Mouse (Mus musculus) forebrain, embryonic 14.5 days (tissue): Measurements from ENCODE around the gene Anapc15-ps. TPM values are rescaled to one million over a fixed set of nuclear protein-coding genes. Genes with fewer than 3 reads are reported as not detected.

ENCODE experiments used
- ATAC-seq: fragments of 200-750 bp; cut with Nextera tagmentation; 2 replicates; pipeline ENCODE4 v1.8.0; 2017; ENCODE audit warnings: mild to moderate bottlenecking, moderate library complexity
- DNase-seq: peaks from one replicate; pipeline ENCODE4 v3.0.0-alpha.2; 2015; ENCODE audit warnings: low spot score
- H3K27ac ChIP-seq: fragments of 300-500 bp; sonication (generic); 2 replicates; pipeline ENCODE4 v1.5.1; 2014; ENCODE audit warnings: low read depth, mild to moderate bottlenecking, control low read depth, low read length, moderate library complexity
- H3K27me3 ChIP-seq: fragments of 300-500 bp; sonication (generic); replicated peaks from 2 replicates; pipeline ENCODE4 v1.6.1; 2014; ENCODE audit warnings: low read length, control low read depth, mixed read lengths; ENCODE audit not compliant: control insufficient read depth, insufficient read depth
- H3K36me3 ChIP-seq: fragments of 300-500 bp; sonication (generic); 2 replicates; pipeline ENCODE4 v1.6.1; 2014; ENCODE audit warnings: low read length, control low read depth; ENCODE audit not compliant: control insufficient read depth, insufficient read depth
- H3K4me1 ChIP-seq: fragments of 300-500 bp; sonication (generic); 2 replicates; pipeline ENCODE4 v1.6.1; 2014; ENCODE audit warnings: antibody characterized with exemption, low read length, control low read depth; ENCODE audit not compliant: control insufficient read depth, insufficient read depth
- H3K4me2 ChIP-seq: fragments of 300-500 bp; sonication (generic); 2 replicates; pipeline ENCODE4 v1.6.1; 2014; ENCODE audit warnings: mild to moderate bottlenecking, control low read depth, low read length
- H3K4me3 ChIP-seq: fragments of 300-500 bp; sonication (generic); 2 replicates; pipeline ENCODE4 v1.5.1; 2014; ENCODE audit warnings: low read depth, low read length, control low read depth
- H3K9ac ChIP-seq: fragments of 300-500 bp; sonication (generic); 2 replicates; pipeline ENCODE4 v1.6.1; 2014; ENCODE audit warnings: mild to moderate bottlenecking, low read length, control low read depth, moderate library complexity
- H3K9me3 ChIP-seq: fragments of 300-500 bp; sonication (generic); replicated peaks from 2 replicates; pipeline ENCODE4 v1.6.1; 2016; ENCODE audit warnings: low read length, control low read depth, mixed read lengths; ENCODE audit not compliant: control insufficient read depth
- WGBS: fragments of 180-500 bp; shearing (Covaris S2); extraction: QIAGEN DNeasy Blood & Tissue Kit; methylation state at CpG from one replicate; pipeline ENCODE4 v1.1.7; 2014; 5-methylcytosine and 5-hydroxymethylcytosine counted together
- polyA plus RNA-seq: library from polyadenylated mRNA; unstranded; fragments of >200 nt; fragmentation: Nextera tagmentation; extraction: Ambion mirVana; gene quantifications from 2 replicates; pipeline ENCODE4 v1.2.1, GENCODE M21; 2014

The Anapc15-ps gene
- not detected in 2 replicates for polyA plus RNA-seq

DNA sequence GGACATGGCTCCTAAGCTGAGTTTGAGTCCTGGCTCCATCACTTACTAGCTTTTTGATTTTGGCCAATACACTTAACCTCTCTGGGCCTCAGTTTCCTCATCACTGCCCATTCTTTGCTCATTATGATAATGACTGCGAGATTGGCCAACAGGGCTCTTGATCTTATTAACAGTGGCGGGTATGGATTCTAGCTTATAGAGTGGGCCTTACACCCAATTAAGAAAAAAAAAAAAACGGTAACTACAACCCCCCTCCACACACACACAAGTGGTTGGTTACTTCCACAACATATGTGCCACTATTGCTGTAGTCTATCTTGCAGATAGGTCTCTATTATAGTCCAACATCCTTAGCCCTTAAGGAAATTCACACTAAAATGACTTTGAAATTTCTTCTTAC lies at the start of gene Anapc15-ps:
Gene Anapc15-ps (minus strand): TSS at position 101 of the 400 bp plus-strand sequence.
- 96% methylated on average over 3 of the region's 3 CpGs for WGBS
- H3K27me3 ChIP-seq, result no peaks in the 10 kb centered on the region

DNA sequence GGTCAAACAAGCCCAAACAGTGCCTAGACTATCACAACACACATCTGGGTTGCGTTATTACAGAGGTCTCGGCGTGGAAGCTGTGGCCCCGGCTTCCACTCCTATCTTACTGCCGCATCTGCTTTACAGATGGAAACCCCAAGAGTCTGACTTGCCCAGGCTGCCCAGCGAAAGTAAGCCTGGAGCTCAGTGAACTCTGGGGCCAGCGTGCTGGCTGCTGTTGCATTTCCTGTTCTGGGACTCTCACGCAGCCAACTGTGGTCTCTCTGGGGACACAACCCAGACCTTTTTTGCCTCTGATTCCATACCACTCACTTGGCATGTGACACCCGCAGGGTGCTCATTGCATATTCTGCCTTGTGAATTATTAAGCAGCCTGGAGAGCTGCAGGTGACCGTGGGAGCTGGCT lies 49.0 kb upstream of the Anapc15-ps start:
- ATAC-seq, result no peak
- 89% methylated on average over 10 of the region's 10 CpGs for WGBS

More for the DNA sequence above, at the start of gene Anapc15-ps:
- no peak for ATAC-seq
- no peak for DNase-seq
- no peaks in the 10 kb centered on the region for H3K36me3 ChIP-seq
- H3K4me3 ChIP-seq, result no peak within 1 kb of the TSS
- H3K27ac ChIP-seq, result no peak within 1 kb of the TSS
- H3K4me1 ChIP-seq, result no peaks in the 10 kb centered on the region
- H3K4me2 ChIP-seq, result no peak within 1 kb of the TSS
- H3K9ac ChIP-seq, result no peak within 1 kb of the TSS
- 0 out of 2 replicates have a peak, but pooled peaks cover 2% of the 10 kb centered on the region for H3K9me3 ChIP-seq

DNA sequence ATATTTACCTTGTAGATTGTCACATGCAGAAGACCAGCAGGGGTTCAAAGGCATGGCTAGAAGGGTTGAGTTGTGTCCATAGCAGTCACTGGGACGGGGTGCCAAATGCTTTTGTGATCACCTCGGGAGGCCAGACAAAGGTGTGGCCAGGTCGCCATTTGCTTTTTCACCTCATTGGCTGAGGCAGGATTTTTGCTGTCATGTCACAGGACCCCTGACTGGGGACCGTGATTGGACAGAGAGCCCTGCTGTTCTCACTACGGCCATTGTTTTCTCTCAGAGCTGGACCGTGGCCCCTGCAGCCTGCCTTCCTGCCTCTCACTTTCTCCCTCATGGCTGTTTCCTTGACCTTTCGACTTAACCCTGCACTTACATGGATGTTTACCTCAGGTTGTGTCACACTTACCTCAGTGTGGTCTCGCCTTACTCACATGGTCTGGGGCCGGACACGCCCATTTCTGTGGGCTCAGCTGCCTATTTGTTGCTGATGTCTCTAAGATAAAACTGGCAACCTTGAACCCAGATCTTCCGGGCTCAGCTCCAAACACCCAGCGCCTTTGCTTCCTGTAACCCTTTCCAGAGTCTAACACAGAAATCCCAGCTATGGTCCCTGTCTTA lies 47.0 kb upstream of the Anapc15-ps start:
- Histone ChIP-seq H3K4me2 (no peak overlapping the region), H3K27me3 (no peaks in the 10 kb centered on the region), H3K4me1 (no peaks in the 10 kb centered on the region), H3K27ac (no peak overlapping the region), H3K9ac (no peak overlapping the region), H3K4me3 (no peak overlapping the region), H3K36me3 (no peaks in the 10 kb centered on the region), H3K9me3 (no peaks in the 10 kb centered on the region)
- DNase-seq (no peak), ATAC-seq (no peak)
- WGBS, result 85% methylated on average over 12 of the region's 12 CpGs

More for the DNA sequence above, 49.0 kb upstream of the Anapc15-ps start:
- H3K4me1 ChIP-seq, result no peaks in the 10 kb centered on the region
- H3K4me2 ChIP-seq, result no peak overlapping the region
- H3K36me3 ChIP-seq, result no peaks in the 10 kb centered on the region
- H3K4me3 ChIP-seq, result no peak overlapping the region
- no peaks in the 10 kb centered on the region for H3K9me3 ChIP-seq
- DNase-seq, result no peak
- no peak overlapping the region for H3K27ac ChIP-seq
- H3K9ac ChIP-seq, result no peak overlapping the region
- H3K27me3 ChIP-seq, result no peaks in the 10 kb centered on the region

DNA sequence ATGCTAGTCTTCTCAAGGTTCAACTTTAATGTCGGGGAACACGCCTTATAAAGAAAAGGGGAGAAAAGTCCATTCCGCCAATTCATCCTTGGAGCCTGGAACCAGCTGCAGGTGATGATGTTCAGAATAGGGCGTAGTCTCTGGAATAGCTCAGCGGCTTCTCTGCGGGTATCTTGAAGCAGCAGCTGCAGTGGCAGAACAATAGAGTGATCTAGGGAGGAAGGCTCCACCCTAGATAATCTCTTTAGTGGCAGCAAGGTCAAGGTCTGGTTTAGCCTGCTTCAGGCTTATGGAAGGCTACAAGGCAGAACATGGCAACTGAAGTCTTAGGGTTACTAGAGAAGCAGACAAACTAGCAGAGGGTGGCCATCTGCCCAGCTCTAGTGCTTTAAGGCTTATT lies 46.2 kb upstream of the Anapc15-ps start:
- 94% methylated on average over 6 of the region's 6 CpGs for WGBS
- DNase-seq, result no peak
- ATAC-seq, result no peak

DNA sequence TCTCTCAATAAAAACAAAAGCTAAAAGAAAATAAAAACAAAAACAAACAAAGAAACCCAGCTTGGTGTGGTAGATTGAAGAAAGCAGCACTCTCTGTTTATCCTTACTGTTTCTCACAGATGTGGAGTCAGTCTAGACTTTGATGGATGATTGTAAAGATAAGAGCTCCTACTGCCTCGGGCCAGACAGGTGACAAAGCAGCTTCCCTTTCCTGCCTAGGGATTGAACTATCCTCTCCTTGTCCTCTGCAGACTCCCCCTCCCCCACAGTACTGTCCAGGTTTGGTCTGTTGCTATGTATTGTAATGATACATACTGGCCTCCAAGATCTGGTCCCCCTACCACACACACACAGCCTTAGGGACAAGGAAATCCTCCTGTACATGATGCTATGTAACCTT lies 45.5 kb upstream of the Anapc15-ps start:
- no peak for DNase-seq
- Histone ChIP-seq H3K9ac (no peak overlapping the region), H3K4me1 (no peaks in the 10 kb centered on the region), H3K9me3 (no peaks in the 10 kb centered on the region), H3K27ac (no peak overlapping the region), H3K36me3 (no peaks in the 10 kb centered on the region), H3K27me3 (no peaks in the 10 kb centered on the region), H3K4me3 (no peak overlapping the region), H3K4me2 (no peak overlapping the region)
- WGBS, result 79% methylated on average over 1 of the region's 1 CpGs
- no peak for ATAC-seq

More for the DNA sequence above, 46.2 kb upstream of the Anapc15-ps start:
- Histone ChIP-seq H3K4me3 (no peak overlapping the region), H3K4me2 (no peak overlapping the region), H3K9me3 (no peaks in the 10 kb centered on the region), H3K4me1 (no peaks in the 10 kb centered on the region), H3K27ac (no peak overlapping the region), H3K27me3 (no peaks in the 10 kb centered on the region), H3K36me3 (no peaks in the 10 kb centered on the region), H3K9ac (no peak overlapping the region)

DNA sequence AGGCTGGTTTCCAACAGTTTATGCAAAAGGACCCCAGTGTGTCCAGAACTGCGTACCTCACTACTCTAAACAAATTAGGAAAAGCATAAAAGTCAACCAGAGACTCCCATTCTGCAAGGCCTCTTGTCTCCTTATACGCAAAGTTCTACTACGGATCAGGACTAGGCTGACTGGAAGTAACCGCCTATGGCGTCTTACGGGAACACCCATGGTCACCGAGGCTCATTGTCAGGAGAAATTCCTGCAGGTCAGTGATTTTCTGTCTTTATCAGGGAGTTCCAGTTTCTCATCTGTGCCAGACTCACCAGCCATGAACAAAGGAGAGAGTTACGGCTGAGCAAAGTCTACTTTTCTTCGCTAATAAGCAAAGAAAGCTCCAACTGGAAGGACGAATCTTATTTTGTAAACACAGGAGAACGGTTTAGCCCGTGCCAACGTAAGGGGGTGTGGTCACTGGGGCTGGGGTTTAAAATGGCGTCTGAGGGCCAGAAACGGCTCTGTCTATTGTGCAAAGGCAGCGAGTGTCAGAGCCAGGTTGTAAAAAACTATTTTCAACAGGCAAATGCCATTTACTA lies 43.9 kb upstream of the Anapc15-ps start:
- 76% methylated on average over 16 of the region's 16 CpGs for WGBS
- no peak overlapping the region for H3K9ac ChIP-seq

DNA sequence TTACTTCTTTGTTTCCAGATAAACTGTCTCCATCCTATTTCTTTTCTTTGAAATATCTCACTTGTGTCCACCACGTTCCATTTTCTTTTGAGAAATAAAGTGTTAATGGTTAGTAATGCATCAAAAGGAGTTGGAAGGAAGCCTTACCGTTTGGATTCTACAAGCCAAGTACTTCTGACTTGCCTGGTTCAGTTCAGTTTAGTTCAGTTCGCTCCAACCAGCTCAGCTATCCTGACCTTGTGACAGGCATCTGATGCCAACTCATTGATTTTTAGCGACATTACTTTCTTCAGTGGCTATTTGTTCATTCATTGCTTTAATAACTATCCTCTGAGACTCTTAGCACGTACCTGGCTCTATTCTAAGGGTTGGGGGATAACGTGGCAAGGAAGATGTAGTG lies 42.4 kb upstream of the Anapc15-ps start:
- no peak for ATAC-seq
- 71% methylated on average over 6 of the region's 6 CpGs for whole genome bisulfite sequencing

More for the DNA sequence above, 43.9 kb upstream of the Anapc15-ps start:
- no peaks in the 10 kb centered on the region for H3K4me1 ChIP-seq
- H3K4me2 ChIP-seq, result no peak overlapping the region
- no peaks in the 10 kb centered on the region for H3K27me3 ChIP-seq
- no peak for ATAC-seq
- no peak overlapping the region for H3K27ac ChIP-seq
- no peak for DNase-seq
- no peak overlapping the region for H3K4me3 ChIP-seq
- H3K36me3 ChIP-seq, result no peaks in the 10 kb centered on the region
- H3K9me3 ChIP-seq, result no peaks in the 10 kb centered on the region

DNA sequence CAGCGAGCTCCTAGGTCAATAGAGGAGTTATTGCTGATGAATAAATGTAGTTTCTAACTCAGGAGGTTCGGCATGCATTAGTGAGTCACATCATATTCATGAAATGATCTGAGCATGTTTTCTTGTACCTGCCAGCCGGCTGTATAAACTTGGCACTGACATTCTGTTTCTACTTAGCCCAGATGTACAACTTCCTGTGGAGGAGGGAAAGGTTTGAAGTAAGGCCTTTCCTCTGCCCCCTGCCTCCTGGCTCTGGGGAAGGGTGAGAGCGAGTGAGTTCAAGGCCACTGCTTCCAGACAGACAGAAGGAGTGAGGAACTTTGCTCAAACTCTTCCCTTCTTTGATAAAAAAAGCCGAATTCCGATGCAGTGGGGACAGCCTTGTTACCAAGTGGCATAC lies 39.0 kb upstream of the Anapc15-ps start:
- H3K36me3 ChIP-seq, result no peaks in the 10 kb centered on the region
- H3K4me3 ChIP-seq, result no peak overlapping the region
- no peak overlapping the region for H3K9ac ChIP-seq
- no peak overlapping the region for H3K27ac ChIP-seq
- ATAC-seq, result no peak
- 87% methylated on average over 6 of the region's 6 CpGs for WGBS
- H3K4me1 ChIP-seq, result peaks cover 5% of the 10 kb centered on the region; the same call in 1 of the 2 replicates
- no peaks in the 10 kb centered on the region for H3K27me3 ChIP-seq
- DNase-seq, result no peak
- H3K9me3 ChIP-seq, result no peaks in the 10 kb centered on the region
- H3K4me2 ChIP-seq, result no peak overlapping the region

More for the DNA sequence above, 42.4 kb upstream of the Anapc15-ps start:
- H3K9me3 ChIP-seq, result no peaks in the 10 kb centered on the region
- H3K4me2 ChIP-seq, result no peak overlapping the region
- no peaks in the 10 kb centered on the region for H3K36me3 ChIP-seq
- H3K27ac ChIP-seq, result no peak overlapping the region
- H3K4me1 ChIP-seq, result peaks cover 1% of the 10 kb centered on the region; the same call in 1 of the 2 replicates
- DNase-seq, result no peak
- H3K4me3 ChIP-seq, result no peak overlapping the region
- no peak overlapping the region for H3K9ac ChIP-seq
- H3K27me3 ChIP-seq, result no peaks in the 10 kb centered on the region
